Mouse (Mus musculus): Measurements from ENCODE around the gene Clba1. TPM values are rescaled to one million over a fixed set of nuclear protein-coding genes. Genes with fewer than 3 reads are reported as not detected.

Gene Clba1
- total RNA-seq, 1 experiment, result 5.0 TPM

GRCm38 (mm10) chr12:112809641-112810040 is 904 bp downstream of the Clba1 start:
- peaks cover 0 to 8% of the 10 kb centered on the region in 2 experiments; a peak in 2 of 4 replicates for H3K4me1 ChIP-seq (ENCODE audit: control insufficient read depth in 2 of 2, insufficient read depth in 2 of 2, low read length in 2 of 2, poor library complexity in 1 of 2)
- in situ Hi-C loops (cut with MboI; ENCODE audit: low sequenced_read_pairs in 2 of 2, unreplicated experiment in 2 of 2), result no loop called here
- DNase-seq (ENCODE audit: low read depth, low spot score), result no peak
- TF ChIP-seq ZC3H11A (IDR thresholded peaks at IDR 0.05; ENCODE audit: borderline replicate concordance, low read depth, low read length) (no peak), HCFC1 (IDR thresholded peaks at IDR 0.05; ENCODE audit: borderline replicate concordance, insufficient read depth, low read length) (no peak), CHD2 (IDR thresholded peaks at IDR 0.05; ENCODE audit: low read depth, low read length) (no peak), MAFK (IDR thresholded peaks at IDR 0.05; ENCODE audit: insufficient read depth, low read depth, low read length) (no peak), ZNF384 (IDR thresholded peaks at IDR 0.05; ENCODE audit: low read depth, low read length) (no peak)
- no peak overlapping the region for H3K27ac ChIP-seq (ENCODE audit: insufficient read depth, low read depth, low read length, poor library complexity, severe bottlenecking)
- no peaks in the 10 kb centered on the region for H3K9me3 ChIP-seq (ENCODE audit: control insufficient read depth, insufficient read depth, low read depth, low read length)
- H3K36me3 ChIP-seq (ENCODE audit: control insufficient read depth, insufficient read depth, low read length, poor library complexity, severe bottlenecking), result no peaks in the 10 kb centered on the region; the same call in 1 of the 2 replicates
- H3K9ac ChIP-seq (ENCODE audit: insufficient read depth, low read depth, low read length, poor library complexity, severe bottlenecking), result peak overlapping the region; percentile 51
- H3K4me3 ChIP-seq (ENCODE audit: insufficient read depth in 1 of 2, low read depth in 1 of 2, low read length in 2 of 2, poor library complexity in 1 of 2, severe bottlenecking in 1 of 2), result peak overlapping the region; percentile 59 to 67

GRCm38 (mm10) chr12:112810092-112810885 is 1.6 kb downstream of the Clba1 start:
- no peaks in the 10 kb centered on the region; the same call in 1 of the 2 replicates for H3K36me3 ChIP-seq (ENCODE audit: control insufficient read depth, insufficient read depth, low read length, poor library complexity, severe bottlenecking)
- in situ Hi-C loops (cut with MboI; ENCODE audit: low sequenced_read_pairs in 2 of 2, unreplicated experiment in 2 of 2), result no loop called here
- H3K4me1 ChIP-seq (ENCODE audit: control insufficient read depth in 2 of 2, insufficient read depth in 2 of 2, low read length in 2 of 2, poor library complexity in 1 of 2), result peaks cover 0 to 8% of the 10 kb centered on the region in 2 experiments; a peak in 2 of 4 replicates
- H3K4me3 ChIP-seq (ENCODE audit: insufficient read depth in 1 of 2, low read depth in 1 of 2, low read length in 2 of 2, poor library complexity in 1 of 2, severe bottlenecking in 1 of 2), result no peak overlapping the region
- TF ChIP-seq ZC3H11A (IDR thresholded peaks at IDR 0.05; ENCODE audit: borderline replicate concordance, low read depth, low read length), result no peak
- TF ChIP-seq ZNF384 (IDR thresholded peaks at IDR 0.05; ENCODE audit: low read depth, low read length), result no peak
- no peak for TF ChIP-seq HCFC1 (IDR thresholded peaks at IDR 0.05; ENCODE audit: borderline replicate concordance, insufficient read depth, low read length)
- TF ChIP-seq MAFK (IDR thresholded peaks at IDR 0.05; ENCODE audit: insufficient read depth, low read depth, low read length), result no peak
- TF ChIP-seq CHD2 (IDR thresholded peaks at IDR 0.05; ENCODE audit: low read depth, low read length), result no peak
- no peak for DNase-seq (ENCODE audit: low read depth, low spot score)
- no peak overlapping the region for H3K9ac ChIP-seq (ENCODE audit: insufficient read depth, low read depth, low read length, poor library complexity, severe bottlenecking)
- H3K9me3 ChIP-seq (ENCODE audit: control insufficient read depth, insufficient read depth, low read depth, low read length), result no peaks in the 10 kb centered on the region
- no peak overlapping the region for H3K27ac ChIP-seq (ENCODE audit: insufficient read depth, low read depth, low read length, poor library complexity, severe bottlenecking)

DNA sequence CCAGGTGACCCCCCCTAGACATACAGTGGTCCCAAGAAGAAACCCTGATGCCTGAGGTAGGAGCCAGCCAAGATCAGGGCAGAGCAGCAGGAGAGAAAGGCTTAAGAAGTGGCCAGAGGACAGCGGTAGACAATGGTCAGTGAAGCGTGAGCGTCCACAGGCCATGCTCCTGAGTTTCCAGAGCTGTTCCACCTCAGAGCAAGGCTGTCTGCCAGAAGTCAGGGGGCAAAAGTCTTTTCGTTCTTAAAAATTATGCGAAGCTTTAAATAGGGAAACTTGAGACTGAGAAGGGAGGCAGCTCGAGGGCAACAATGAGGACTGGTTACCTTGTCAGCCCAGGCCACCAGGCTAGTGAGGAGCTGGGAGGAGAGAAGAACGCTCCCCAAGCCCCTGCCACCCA is 4.6 kb downstream of the Clba1 start:
- Histone ChIP-seq H3K4me1 (ENCODE audit: control insufficient read depth in 2 of 2, insufficient read depth in 2 of 2, low read length in 2 of 2, poor library complexity in 1 of 2) (peaks cover 0 to 12% of the 10 kb centered on the region in 2 experiments; a peak in 2 of 4 replicates), H3K4me3 (ENCODE audit: insufficient read depth in 1 of 2, low read depth in 1 of 2, low read length in 2 of 2, poor library complexity in 1 of 2, severe bottlenecking in 1 of 2) (no peak overlapping the region), H3K27ac (ENCODE audit: insufficient read depth, low read depth, low read length, poor library complexity, severe bottlenecking) (no peak overlapping the region), H3K36me3 (ENCODE audit: control insufficient read depth, insufficient read depth, low read length, poor library complexity, severe bottlenecking) (peaks cover 9% of the 10 kb centered on the region; the same call in 1 of the 2 replicates), H3K9ac (ENCODE audit: insufficient read depth, low read depth, low read length, poor library complexity, severe bottlenecking) (no peak overlapping the region), H3K9me3 (ENCODE audit: control insufficient read depth, insufficient read depth, low read depth, low read length) (no peaks in the 10 kb centered on the region)
- no peak for DNase-seq (ENCODE audit: low read depth, low spot score)
- TF ChIP-seq ZNF384 (IDR thresholded peaks at IDR 0.05; ENCODE audit: low read depth, low read length) (no peak), HCFC1 (IDR thresholded peaks at IDR 0.05; ENCODE audit: borderline replicate concordance, insufficient read depth, low read length) (no peak), CHD2 (IDR thresholded peaks at IDR 0.05; ENCODE audit: low read depth, low read length) (no peak), MAFK (IDR thresholded peaks at IDR 0.05; ENCODE audit: insufficient read depth, low read depth, low read length) (no peak), ZC3H11A (IDR thresholded peaks at IDR 0.05; ENCODE audit: borderline replicate concordance, low read depth, low read length) (no peak)
- in situ Hi-C loops (cut with MboI; ENCODE audit: low sequenced_read_pairs in 2 of 2, unreplicated experiment in 2 of 2), result no loop called here

- TF ChIP-seq MAFK (IDR thresholded peaks at IDR 0.05; ENCODE audit: insufficient read depth, low read depth, low read length) (no peak), CHD2 (IDR thresholded peaks at IDR 0.05; ENCODE audit: low read depth, low read length) (no peak), ZC3H11A (IDR thresholded peaks at IDR 0.05; ENCODE audit: borderline replicate concordance, low read depth, low read length) (no peak), ZNF384 (IDR thresholded peaks at IDR 0.05; ENCODE audit: low read depth, low read length) (no peak), HCFC1 (IDR thresholded peaks at IDR 0.05; ENCODE audit: borderline replicate concordance, insufficient read depth, low read length) (no peak)
- H3K27ac ChIP-seq (ENCODE audit: insufficient read depth, low read depth, low read length, poor library complexity, severe bottlenecking), result no peak overlapping the region
- H3K36me3 ChIP-seq (ENCODE audit: control insufficient read depth, insufficient read depth, low read length, poor library complexity, severe bottlenecking), result peaks cover 20% of the 10 kb centered on the region
- peaks cover 0 to 6% of the 10 kb centered on the region in 2 experiments; a peak in 2 of 4 replicates for H3K4me1 ChIP-seq (ENCODE audit: control insufficient read depth in 2 of 2, insufficient read depth in 2 of 2, low read length in 2 of 2, poor library complexity in 1 of 2)
- no peak overlapping the region; the same call in 1 of the 2 replicates for H3K9ac ChIP-seq (ENCODE audit: insufficient read depth, low read depth, low read length, poor library complexity, severe bottlenecking)
- H3K9me3 ChIP-seq (ENCODE audit: control insufficient read depth, insufficient read depth, low read depth, low read length), result no peaks in the 10 kb centered on the region
- in situ Hi-C loops (cut with MboI; ENCODE audit: low sequenced_read_pairs in 2 of 2, unreplicated experiment in 2 of 2), result no loop called here
- no peak for DNase-seq (ENCODE audit: low read depth, low spot score)
- no peak overlapping the region for H3K4me3 ChIP-seq (ENCODE audit: insufficient read depth in 1 of 2, low read depth in 1 of 2, low read length in 2 of 2, poor library complexity in 1 of 2, severe bottlenecking in 1 of 2)
These were observed 6.1 kb downstream of the Clba1 start for GRCm38 (mm10) chr12:112814682-112815470.
